Comparison of ENCODE assay signal across 22 mouse cellular contexts in the genomic region with DNA sequence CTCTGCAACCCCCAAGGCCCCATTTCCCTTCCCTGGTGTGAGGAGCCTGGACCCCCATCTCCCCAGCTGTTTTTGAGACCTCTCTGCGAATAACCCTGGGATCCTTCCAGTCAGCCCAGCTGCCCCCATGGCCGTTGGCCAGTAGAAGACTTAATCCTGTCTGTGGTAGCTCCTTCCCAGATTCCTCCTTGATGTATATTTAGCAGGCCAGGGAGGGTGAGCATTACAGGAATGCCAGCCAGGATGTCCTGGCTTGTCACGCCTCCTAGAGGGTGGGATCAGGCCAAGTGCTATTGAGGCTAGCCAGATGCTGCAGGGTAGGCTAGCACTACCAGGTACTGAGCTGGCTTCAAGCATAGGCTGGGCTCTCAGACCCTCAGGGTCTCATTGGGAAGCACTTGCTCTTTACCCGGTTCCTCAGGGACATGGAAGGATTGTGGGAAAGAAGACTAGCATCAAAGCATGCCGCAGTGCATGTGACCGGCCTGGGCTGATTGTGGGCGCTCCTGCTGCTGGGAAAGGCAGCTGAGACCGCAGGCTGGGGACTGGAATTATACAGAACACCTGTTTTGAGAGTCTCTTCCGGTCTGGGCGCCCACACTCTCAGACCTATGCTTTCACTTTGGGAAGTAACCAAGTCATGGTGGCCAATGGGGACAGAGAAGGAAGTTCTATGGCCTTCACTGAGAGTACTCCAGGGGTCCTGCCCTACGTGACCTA. TPM values are rescaled to one million over a fixed set of nuclear protein-coding genes. Genes with fewer than 3 reads are reported as not detected.
DNase-seq lines count a peak whose midpoint lies in the region; ATAC-seq lines count a peak whose summit lies in the region.
"Had no signal": no experiment of that assay in that cellular context is flagged by ENCODE, and none has a peak within 500 bp of the region (broad histone marks: within the 10 kb centered on the region; RNA-seq: fewer than 3 reads in every experiment).

No protein-coding gene starts in this region.

- no peak overlapping the region for H3K4me2 ChIP-seq in hindbrain, embryonic 16.5 days (ENCODE audit: low read length)
- no peak overlapping the region for H3K4me2 ChIP-seq in embryonic facial prominence, embryonic 15.5 days (replicated peaks)
- no peak overlapping the region for H3K4me2 ChIP-seq in kidney, embryonic 14.5 days (replicated peaks; ENCODE audit: low read depth, low read length)
- H3K4me2 ChIP-seq: forebrain, embryonic 15.5 days; neural tube, embryonic 15.5 days had no signal

- peaks cover 10% of the 10 kb centered on the region; the same call in 1 of the 2 replicates for H3K9me3 ChIP-seq in hindbrain, embryonic 10.5 days
- no peaks in the 10 kb centered on the region for H3K9me3 ChIP-seq in hindbrain, embryonic 16.5 days (ENCODE audit: control insufficient read depth, low read length)
- H3K9me3 ChIP-seq in embryonic facial prominence, embryonic 15.5 days (replicated peaks): no peaks in the 10 kb centered on the region
- H3K9me3 ChIP-seq in kidney, embryonic 14.5 days (ENCODE audit: control insufficient read depth, low read length): no peaks in the 10 kb centered on the region
- H3K9me3 ChIP-seq: forebrain, embryonic 15.5 days; megakaryocyte, embryonic 14.5 days; neural tube, embryonic 15.5 days had no signal

- peaks cover 2% of the 10 kb centered on the region; the same call in 1 of the 2 replicates for H3K27me3 ChIP-seq in hindbrain, embryonic 10.5 days (ENCODE audit: insufficient read depth, poor library complexity, severe bottlenecking)
- H3K27me3 ChIP-seq in hindbrain, embryonic 16.5 days (replicated peaks; ENCODE audit: control insufficient read depth, insufficient read depth, low read length): no peaks in the 10 kb centered on the region
- H3K27me3 ChIP-seq in embryonic facial prominence, embryonic 15.5 days: no peaks in the 10 kb centered on the region
- H3K27me3 ChIP-seq in kidney, embryonic 14.5 days (ENCODE audit: control insufficient read depth, insufficient read depth, low read length): no peaks in the 10 kb centered on the region
- H3K27me3 ChIP-seq: forebrain, embryonic 15.5 days; neural tube, embryonic 15.5 days had no signal

- peaks cover 41% of the 10 kb centered on the region for H3K4me1 ChIP-seq in hindbrain, embryonic 10.5 days (replicated peaks)
- H3K4me1 ChIP-seq in hindbrain, embryonic 16.5 days (ENCODE audit: control insufficient read depth, insufficient read depth, low read depth, low read length): peaks cover 4% of the 10 kb centered on the region
- peaks cover 20% of the 10 kb centered on the region; the same call in 1 of the 2 replicates for H3K4me1 ChIP-seq in embryonic facial prominence, embryonic 15.5 days
- peaks cover 3% of the 10 kb centered on the region; the same call in 1 of the 2 replicates for H3K4me1 ChIP-seq in kidney, embryonic 14.5 days (ENCODE audit: control insufficient read depth, insufficient read depth, low read length)
- H3K4me1 ChIP-seq: forebrain, embryonic 15.5 days had no signal

- H3K27ac ChIP-seq in hindbrain, embryonic 10.5 days: peak overlapping the region; percentile 18; the same call in 1 of the 2 replicates
- H3K27ac ChIP-seq in hindbrain, embryonic 16.5 days (ENCODE audit: low read depth, low read length): no peak overlapping the region
- no peak overlapping the region for H3K27ac ChIP-seq in embryonic facial prominence, embryonic 15.5 days (replicated peaks)
- no peak overlapping the region for H3K27ac ChIP-seq in kidney, embryonic 14.5 days (ENCODE audit: low read depth, low read length)
- H3K27ac ChIP-seq: forebrain, embryonic 15.5 days; neural tube, embryonic 15.5 days had no signal

- ATAC-seq in hindbrain, embryonic 16.5 days: no peak
- 0 out of 2 replicates have a peak, but pooled peaks have one; percentile 40 for ATAC-seq in embryonic facial prominence, embryonic 15.5 days (ENCODE audit: insufficient number of reproducible peaks, low FRiP score, low TSS enrichment, low read depth)
- ATAC-seq in neutrophil, adult 5-6 weeks (ENCODE audit: extremely low read depth, insufficient number of reproducible peaks, low FRiP score, poor library complexity, severe bottlenecking): 0 out of 2 replicates have a peak, but pooled peaks have one; percentile 17
- no peak for ATAC-seq in kidney, embryonic 14.5 days (ENCODE audit: low FRiP score, low TSS enrichment)
- ATAC-seq: forebrain, embryonic 15.5 days; inflammation-experienced regulatory T-cells, adult 6 months; liver, postnatal 0 days had no signal

- H3K36me3 ChIP-seq in hindbrain, embryonic 10.5 days: no peaks in the 10 kb centered on the region
- no peaks in the 10 kb centered on the region for H3K36me3 ChIP-seq in hindbrain, embryonic 16.5 days (ENCODE audit: control insufficient read depth, insufficient read depth, low read length)
- H3K36me3 ChIP-seq in embryonic facial prominence, embryonic 15.5 days: no peaks in the 10 kb centered on the region
- no peaks in the 10 kb centered on the region for H3K36me3 ChIP-seq in kidney, embryonic 14.5 days (ENCODE audit: control insufficient read depth, insufficient read depth, low read length)
- H3K36me3 ChIP-seq: forebrain, embryonic 15.5 days; G1E; neural tube, embryonic 15.5 days had no signal

- no peak overlapping the region for H3K9ac ChIP-seq in hindbrain, embryonic 16.5 days (ENCODE audit: low read depth, low read length)
- H3K9ac ChIP-seq in embryonic facial prominence, embryonic 15.5 days: no peak overlapping the region
- no peak overlapping the region for H3K9ac ChIP-seq in kidney, embryonic 14.5 days (ENCODE audit: low read depth, low read length)
- H3K9ac ChIP-seq: forebrain, embryonic 15.5 days; liver, postnatal 0 days; neural tube, embryonic 15.5 days had no signal

- H3K4me3 ChIP-seq in hindbrain, embryonic 10.5 days: no peak overlapping the region
- no peak overlapping the region for H3K4me3 ChIP-seq in hindbrain, embryonic 16.5 days (ENCODE audit: low read length)
- no peak overlapping the region for H3K4me3 ChIP-seq in embryonic facial prominence, embryonic 15.5 days (replicated peaks)
- no peak overlapping the region for H3K4me3 ChIP-seq in kidney, embryonic 14.5 days (ENCODE audit: low read length)
- H3K4me3 ChIP-seq: forebrain, embryonic 15.5 days; megakaryocyte, embryonic 14.5 days; neural tube, embryonic 15.5 days had no signal

- peak; percentile 51 for DNase-seq in gastrocnemius, postnatal 25 days
- no peak for DNase-seq in gastrocnemius, postnatal 4 days (ENCODE audit: low spot score in 2 of 2)
- DNase-seq in hindbrain, embryonic 10.5 days (ENCODE audit: low spot score): no peak
- no peak for DNase-seq in layer of hippocampus, adult 8-10 months (ENCODE audit: low spot score in 2 of 2)
- DNase-seq: adrenal gland, postnatal 36 days; gastrocnemius, postnatal 14 days; kidney, postnatal 14 days; liver, postnatal 0 days; right cerebral cortex, adult 18-20 months; thymus, adult 2 months had no signal

- WGBS in hindbrain, embryonic 10.5 days: 80% methylated on average over 11 of the region's 11 CpGs
- 71% methylated on average over 11 of the region's 11 CpGs for WGBS in hindbrain, embryonic 16.5 days
- WGBS in embryonic facial prominence, embryonic 15.5 days: 66% methylated on average over 11 of the region's 11 CpGs
- WGBS in kidney, embryonic 14.5 days: 80% methylated on average over 11 of the region's 11 CpGs

RNA-seq across cellular contexts. Expression of gene Gpr142, which starts 16.3 kb away (rescaled TPM):
- not detected for total RNA-seq in gastrocnemius, postnatal 25 days (2021)
- total RNA-seq in gastrocnemius, postnatal 4 days (2021): not detected
- polyA plus RNA-seq in hindbrain, embryonic 10.5 days (2016; fragmentation: Nextera tagmentation; extraction: Ambion mirVana): 0.37 and 0.77 TPM in 2 replicates
- polyA plus RNA-seq in hindbrain, embryonic 16.5 days (2015; fragmentation: Nextera tagmentation; extraction: Ambion mirVana): not detected in 2 replicates
- not detected in 2 replicates for polyA plus RNA-seq in embryonic facial prominence, embryonic 15.5 days (2015; fragmentation: Nextera tagmentation; extraction: Ambion mirVana)
- not detected in 2 replicates for total RNA-seq in neutrophil, adult 5-6 weeks (2017)
- 0.19 TPM in 1 of 2 replicates, not detected in the other for polyA plus RNA-seq in kidney, embryonic 14.5 days (2014; fragmentation: Nextera tagmentation; extraction: Ambion mirVana)
- not detected for total RNA-seq in layer of hippocampus, adult 8-10 months (2022)
- total RNA-seq: adrenal gland, postnatal 36 days; gastrocnemius, postnatal 14 days; layer of hippocampus, postnatal 10 days; monocyte, adult 5-6 weeks had no signal
- polyA plus RNA-seq: C2C12; forebrain, embryonic 15.5 days; G1E; inflammation-experienced regulatory T-cells, adult 6 months; liver, postnatal 0 days; neural tube, embryonic 15.5 days; thymus, adult 2 months had no signal

RNA-seq across cellular contexts. Expression of gene Btbd17, which starts 19.3 kb away (rescaled TPM):
- total RNA-seq in gastrocnemius, postnatal 25 days (2021): not detected
- total RNA-seq in gastrocnemius, postnatal 4 days (2021): 1 to 10 TPM; 3.6 to 4.4 TPM
- 50.8 and 60.0 TPM in 2 replicates for polyA plus RNA-seq in hindbrain, embryonic 10.5 days (2016; fragmentation: Nextera tagmentation; extraction: Ambion mirVana)
- polyA plus RNA-seq in hindbrain, embryonic 16.5 days (2015; fragmentation: Nextera tagmentation; extraction: Ambion mirVana): 22.4 and 24.2 TPM in 2 replicates
- polyA plus RNA-seq in embryonic facial prominence, embryonic 15.5 days (2015; fragmentation: Nextera tagmentation; extraction: Ambion mirVana): 3.6 and 4.2 TPM in 2 replicates
- not detected in 2 replicates for total RNA-seq in neutrophil, adult 5-6 weeks (2017)
- polyA plus RNA-seq in kidney, embryonic 14.5 days (2014; fragmentation: Nextera tagmentation; extraction: Ambion mirVana): 0.77 and 1.6 TPM in 2 replicates
- total RNA-seq in layer of hippocampus, adult 8-10 months (2022): 10 to 100 TPM; 15.3 to 19.6 (median 17.4) TPM
- total RNA-seq: adrenal gland, postnatal 36 days; monocyte, adult 5-6 weeks had no signal
- polyA plus RNA-seq: G1E; inflammation-experienced regulatory T-cells, adult 6 months; liver, postnatal 0 days had no signal

RNA-seq across cellular contexts. Expression of gene Gprc5c, which starts 35.9 kb away (rescaled TPM):
- 10 to 100 TPM; 31.2 to 47.0 TPM for total RNA-seq in gastrocnemius, postnatal 25 days (2021)
- total RNA-seq in gastrocnemius, postnatal 4 days (2021): 10 to 100 TPM; 51.0 to 57.9 TPM
- polyA plus RNA-seq in hindbrain, embryonic 10.5 days (2016; fragmentation: Nextera tagmentation; extraction: Ambion mirVana): 31.5 and 42.9 TPM in 2 replicates
- 9.7 and 12.9 TPM in 2 replicates for polyA plus RNA-seq in hindbrain, embryonic 16.5 days (2015; fragmentation: Nextera tagmentation; extraction: Ambion mirVana)
- polyA plus RNA-seq in embryonic facial prominence, embryonic 15.5 days (2015; fragmentation: Nextera tagmentation; extraction: Ambion mirVana): 40.4 and 45.4 TPM in 2 replicates
- 0.37 and 1.0 TPM in 2 replicates for total RNA-seq in neutrophil, adult 5-6 weeks (2017)
- polyA plus RNA-seq in kidney, embryonic 14.5 days (2014; fragmentation: Nextera tagmentation; extraction: Ambion mirVana): 49.9 and 105 TPM in 2 replicates
- total RNA-seq in layer of hippocampus, adult 8-10 months (2022): 1 to 10 TPM; 4.3 to 7.2 (median 4.8) TPM
- polyA plus RNA-seq: G1E; inflammation-experienced regulatory T-cells, adult 6 months had no signal

RNA-seq across cellular contexts. Expression of gene Kif19a, which starts 49.8 kb away (rescaled TPM):
- total RNA-seq in gastrocnemius, postnatal 25 days (2021): 1 to 10 TPM; 1.3 to 2.0 TPM
- 1 to 10 TPM; 3.4 to 5.6 TPM for total RNA-seq in gastrocnemius, postnatal 4 days (2021)
- polyA plus RNA-seq in hindbrain, embryonic 10.5 days (2016; fragmentation: Nextera tagmentation; extraction: Ambion mirVana): 1.1 and 3.8 TPM in 2 replicates
- 0.55 and 0.69 TPM in 2 replicates for polyA plus RNA-seq in hindbrain, embryonic 16.5 days (2015; fragmentation: Nextera tagmentation; extraction: Ambion mirVana)
- 1.7 and 3.2 TPM in 2 replicates for polyA plus RNA-seq in embryonic facial prominence, embryonic 15.5 days (2015; fragmentation: Nextera tagmentation; extraction: Ambion mirVana)
- total RNA-seq in neutrophil, adult 5-6 weeks (2017): 3.1 and 5.4 TPM in 2 replicates
- polyA plus RNA-seq in kidney, embryonic 14.5 days (2014; fragmentation: Nextera tagmentation; extraction: Ambion mirVana): 0.14 and 0.21 TPM in 2 replicates
- 1 to 10 TPM; 2.7 to 4.5 (median 3.8) TPM for total RNA-seq in layer of hippocampus, adult 8-10 months (2022)
- total RNA-seq: G1E had no signal
- polyA plus RNA-seq: G1E had no signal

Comparison
In these comparisons a context has a peak if more than half of its experiments do, and no peak if none do; other contexts are left out.
1. ATAC-seq: peak in embryonic facial prominence, embryonic 15.5 days (single experiment) and neutrophil, adult 5-6 weeks (single experiment); none in hindbrain, embryonic 16.5 days (single experiment) and kidney, embryonic 14.5 days (single experiment).